7 mouse cellular contexts compared by ENCODE assay signal in the genomic region with DNA sequence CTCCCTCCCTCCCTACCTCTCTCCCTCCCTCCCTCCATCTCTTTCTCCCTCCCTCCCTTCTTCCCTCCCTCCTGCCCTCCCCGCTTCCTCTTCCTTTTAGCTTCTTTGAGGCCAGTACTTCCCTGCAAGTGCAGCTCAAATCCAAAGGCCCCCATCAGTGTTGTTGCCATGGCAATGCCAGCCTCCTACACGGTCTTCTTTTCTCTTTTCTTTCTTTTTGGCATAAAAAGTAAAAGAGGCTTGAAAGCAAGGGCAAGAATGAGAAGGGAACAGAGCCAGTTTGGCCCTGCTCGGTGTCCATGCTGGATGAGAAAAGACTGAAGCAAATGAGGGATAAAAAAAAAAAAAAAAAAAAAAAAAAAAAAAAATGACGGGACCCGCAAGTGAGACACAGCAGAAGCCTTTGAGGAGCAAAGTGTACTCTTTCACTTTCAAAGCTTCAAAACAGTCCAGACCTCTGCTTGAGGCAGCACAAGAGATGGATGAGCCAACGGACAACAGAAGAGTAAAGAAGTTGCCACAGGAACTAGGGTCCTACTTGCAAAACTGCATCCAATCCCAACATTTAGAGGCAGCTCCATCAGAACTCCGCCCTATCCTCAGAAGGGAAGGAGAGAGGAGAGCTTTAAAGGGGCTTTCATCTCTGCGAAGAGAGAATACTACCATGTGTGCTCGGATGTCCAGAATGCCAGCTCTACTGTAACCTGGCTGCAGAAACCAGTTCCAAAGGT.
A peak's percentile ranks its signal among the peaks of the same experiment; 100 is the strongest.
DNase-seq lines count a peak whose midpoint lies in the region; ATAC-seq and TF ChIP-seq lines count a peak whose summit lies in the region.

No protein-coding gene starts in this region.

- 0 out of 2 replicates have a peak overlapping the region, but pooled peaks have one; percentile 11 for H3K4me2 ChIP-seq in midbrain, embryonic 13.5 days (replicated peaks)

- no peaks in the 10 kb centered on the region for H3K9me3 ChIP-seq in midbrain, embryonic 13.5 days

- no peaks in the 10 kb centered on the region for H3K36me3 ChIP-seq in testis, adult 2 months (ENCODE audit: control insufficient read depth, insufficient read depth, low read length)
- H3K36me3 ChIP-seq in midbrain, embryonic 13.5 days = no peaks in the 10 kb centered on the region

- H3K27me3 ChIP-seq in testis, adult 2 months (ENCODE audit: control insufficient read depth, insufficient read depth, low read length) = no peaks in the 10 kb centered on the region
- no peaks in the 10 kb centered on the region for H3K27me3 ChIP-seq in midbrain, embryonic 13.5 days

- H3K27ac ChIP-seq in testis, adult 2 months (ENCODE audit: control insufficient read depth, insufficient read depth, low read depth, low read length) = no peak overlapping the region; the same call in 1 of the 2 replicates
- H3K27ac ChIP-seq in midbrain, embryonic 13.5 days = peak overlapping the region; percentile 80

- DNase-seq in testis, postnatal 10 days (ENCODE audit: low spot score) = no peak
- peak; percentile 31 to 71 for DNase-seq in frontal cortex, postnatal 36 days (ENCODE audit: low spot score in 2 of 2)
- no peak for DNase-seq in thymus, postnatal 4 days
- no peak for DNase-seq in gastrocnemius, postnatal 25 days

- 19% methylated on average over 8 of the region's 9 CpGs for WGBS in midbrain, embryonic 13.5 days

- ATAC-seq in midbrain, embryonic 13.5 days = peak; percentile 88
- no peak for ATAC-seq in granulocyte monocyte progenitor cell, adult 5-6 weeks (replicated peaks; ENCODE audit: poor library complexity, severe bottlenecking)

- H3K9ac ChIP-seq in midbrain, embryonic 13.5 days (replicated peaks) = no peak overlapping the region

- no peak for TF ChIP-seq CTCF in testis, adult 2 months (IDR thresholded peaks at IDR 0.05; ENCODE audit: control insufficient read depth, insufficient read depth, insufficient replicate concordance, low read depth, low read length)

- no peaks in the 10 kb centered on the region; the same call in 1 of the 2 replicates for H3K4me1 ChIP-seq in testis, adult 2 months (ENCODE audit: control insufficient read depth, insufficient read depth, low read length)
- peaks cover 31% of the 10 kb centered on the region for H3K4me1 ChIP-seq in midbrain, embryonic 13.5 days (replicated peaks)

- no peak for TF ChIP-seq POLR2A in testis, adult 2 months (IDR thresholded peaks at IDR 0.05; ENCODE audit: control insufficient read depth, low read depth, low read length)

- H3K4me3 ChIP-seq in testis, adult 2 months (ENCODE audit: control insufficient read depth, low read depth, low read length) = peak overlapping the region; percentile 34
- H3K4me3 ChIP-seq in midbrain, embryonic 13.5 days (replicated peaks) = no peak overlapping the region

Comparison
In these comparisons a context has a peak if more than half of its experiments do, and no peak if none do; other contexts are left out.
1. DNase-seq: peak in frontal cortex, postnatal 36 days (2 of 2); none in testis, postnatal 10 days (single experiment), thymus, postnatal 4 days (single experiment) and gastrocnemius, postnatal 25 days (single experiment).